Mouse (Mus musculus) urinary bladder, postnatal 4 days (tissue): ENCODE data around the gene Fscb.

Experiments
- DNase-seq, 2 experiments: peaks; one replicate each; pipeline ENCODE4 v3.0.0; 2021 to 2022; ENCODE audit warnings: low spot score in 2 of 2

The Fscb gene

DNA sequence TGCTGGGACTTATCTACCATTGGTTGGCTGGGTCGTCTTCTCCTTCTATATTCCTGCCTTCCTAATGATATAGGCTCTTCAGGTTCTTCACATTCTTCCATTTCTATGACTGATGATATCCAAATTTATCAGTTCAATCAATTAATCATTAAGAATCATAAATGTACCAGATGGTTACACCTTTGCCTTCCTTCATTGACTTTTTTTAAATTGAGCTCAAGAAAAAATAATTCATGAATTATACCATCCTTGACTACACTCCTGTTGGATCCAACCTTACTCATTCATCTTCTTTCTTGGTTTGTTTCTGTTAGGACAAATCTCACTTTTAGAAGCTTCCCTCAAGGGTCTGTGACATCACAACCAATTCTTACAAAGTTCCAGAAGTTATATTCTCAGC is at the start of gene Fscb:
Fscb (minus strand) TSS at position 101 of the 400 bp plus-strand sequence.
- no peak for DNase-seq

DNA sequence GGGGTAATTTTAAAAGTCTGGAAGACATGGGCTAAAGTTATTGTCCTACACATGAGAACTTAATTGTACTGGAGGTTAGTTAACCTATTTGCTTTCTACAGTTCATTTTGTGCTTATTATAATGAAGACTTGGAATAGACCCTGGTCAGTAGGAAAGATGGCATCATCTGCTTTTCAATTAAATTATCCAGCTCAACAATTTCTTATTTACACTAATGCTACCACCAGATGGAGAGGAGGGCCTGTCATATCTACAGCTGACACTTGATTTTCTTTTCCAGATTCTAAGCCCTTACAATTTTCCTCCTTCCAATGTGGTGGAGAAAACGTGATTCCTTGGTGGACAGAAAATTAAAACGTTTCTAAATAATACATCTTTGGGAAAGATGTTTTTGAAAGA is 42.3 kb upstream of the Fscb start:
- no peak for DNase-seq

DNA sequence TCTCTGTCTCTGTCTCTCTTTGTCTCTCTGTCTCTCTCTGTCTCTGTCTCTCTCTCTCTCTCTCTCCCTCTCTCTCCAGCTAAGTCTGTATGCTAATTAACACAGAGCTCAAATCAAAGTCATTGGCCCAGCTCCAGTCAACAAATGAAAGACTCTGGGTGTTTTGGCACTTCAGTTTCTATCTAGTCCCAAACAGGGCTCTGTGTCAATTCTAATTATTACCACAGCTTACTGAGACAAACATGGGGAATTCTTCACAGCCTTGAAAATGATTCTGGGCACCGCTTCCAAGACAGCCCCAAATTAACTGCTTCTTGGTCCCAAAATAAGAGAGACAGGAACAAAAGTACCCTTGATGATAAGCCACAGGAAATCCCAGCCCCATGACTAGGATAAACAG is 38.9 kb upstream of the Fscb start:
- no peak for DNase-seq

DNA sequence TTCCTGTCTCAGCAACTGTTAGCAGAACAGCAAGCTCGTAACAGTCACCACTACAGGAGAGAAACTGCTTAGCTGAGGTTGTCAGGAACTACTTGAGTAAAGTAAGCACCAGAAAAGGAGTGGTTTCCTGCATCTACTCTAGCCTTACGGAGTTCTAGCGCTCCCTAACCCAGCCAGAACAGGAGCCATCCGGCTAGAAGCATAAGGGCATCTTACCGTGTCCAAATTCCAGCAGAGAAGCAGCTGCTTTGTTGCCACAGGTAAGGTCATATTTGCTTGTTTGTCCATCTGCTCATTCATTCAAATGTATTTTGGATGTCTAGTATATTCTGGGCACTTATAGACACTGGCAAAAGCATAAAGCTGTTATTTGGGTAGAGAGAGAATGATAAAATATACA is 23.2 kb upstream of the Fscb start:
- DNase-seq, result no peak

DNA sequence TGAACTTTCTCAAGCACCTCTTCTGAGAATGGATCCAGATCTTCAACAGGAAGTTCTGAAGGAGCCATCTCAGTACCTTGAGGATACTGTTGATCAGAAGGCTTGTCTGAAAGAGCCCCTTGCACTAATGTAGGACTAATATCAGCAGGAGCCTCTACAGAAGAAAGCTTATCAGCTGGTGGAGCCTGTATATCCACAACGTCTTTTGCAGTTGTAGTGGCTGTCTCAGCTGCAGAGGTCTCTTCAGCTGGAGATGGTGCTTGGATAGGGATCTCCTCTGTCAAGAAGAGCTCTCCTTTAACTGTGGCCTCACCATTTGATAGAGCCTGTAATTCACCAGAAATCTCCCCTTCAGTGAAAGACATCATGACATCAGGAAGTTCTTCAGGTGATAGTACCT is 875 bp downstream of the Fscb start:
- DNase-seq, result no peak

DNA sequence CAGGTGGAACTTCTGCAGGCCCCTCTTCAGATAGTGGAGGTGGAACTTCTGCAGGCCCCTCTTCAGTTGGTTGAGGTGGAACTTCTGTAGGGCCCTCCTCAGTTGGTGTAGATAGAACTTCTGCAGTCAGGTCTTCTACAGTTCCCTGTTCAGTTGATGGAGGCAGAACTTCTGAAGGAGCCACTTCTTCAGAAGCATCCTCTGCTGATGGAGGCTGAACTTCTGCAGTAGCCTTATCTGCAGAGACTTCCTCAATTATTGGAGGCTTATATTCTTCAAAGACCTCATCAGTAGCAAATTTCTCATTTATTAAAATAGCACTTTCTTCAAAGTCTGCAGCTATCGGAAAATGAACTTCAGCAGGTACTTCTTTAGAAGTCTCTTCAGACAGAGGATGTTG is 1.4 kb downstream of the Fscb start:
- no peak for DNase-seq

DNA sequence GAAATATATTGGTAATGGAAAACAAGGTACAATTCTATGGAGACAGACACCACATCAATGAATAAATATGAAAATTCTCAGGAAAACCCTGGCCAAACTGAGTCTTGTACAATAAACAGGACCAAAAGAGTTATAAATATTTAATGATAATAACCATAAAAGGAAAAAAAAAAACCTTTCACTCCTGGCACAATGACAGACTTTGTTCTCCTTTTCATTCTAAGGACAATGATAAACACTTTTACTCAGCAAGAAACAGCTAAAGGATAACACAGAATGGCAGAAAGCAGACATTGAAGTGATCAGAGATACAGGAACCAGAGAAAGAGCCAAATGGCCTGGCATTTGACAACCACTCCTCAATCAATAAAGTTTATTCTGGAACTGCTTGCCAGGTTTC is 19.3 kb downstream of the Fscb start:
- DNase-seq, result no peak

DNA sequence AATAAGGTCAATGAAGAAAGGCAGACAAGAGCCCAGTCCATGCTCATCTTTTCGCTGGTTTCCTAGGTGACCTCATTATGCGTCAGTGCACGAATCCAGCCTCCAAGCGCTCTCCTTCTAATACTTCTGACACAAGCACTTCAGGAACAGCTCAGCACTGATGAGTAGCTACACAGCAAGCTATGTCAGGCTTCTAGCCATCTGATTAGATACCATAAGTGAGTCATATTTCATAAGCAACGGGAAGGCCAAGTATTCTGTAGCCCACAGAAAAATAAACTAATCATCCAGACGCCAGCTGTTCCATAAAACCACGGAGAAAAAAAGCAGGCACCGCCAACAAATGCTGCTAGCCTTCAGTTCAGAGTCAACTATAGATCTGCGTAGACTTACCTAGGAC is 24.6 kb downstream of the Fscb start:
- no peak for DNase-seq

DNA sequence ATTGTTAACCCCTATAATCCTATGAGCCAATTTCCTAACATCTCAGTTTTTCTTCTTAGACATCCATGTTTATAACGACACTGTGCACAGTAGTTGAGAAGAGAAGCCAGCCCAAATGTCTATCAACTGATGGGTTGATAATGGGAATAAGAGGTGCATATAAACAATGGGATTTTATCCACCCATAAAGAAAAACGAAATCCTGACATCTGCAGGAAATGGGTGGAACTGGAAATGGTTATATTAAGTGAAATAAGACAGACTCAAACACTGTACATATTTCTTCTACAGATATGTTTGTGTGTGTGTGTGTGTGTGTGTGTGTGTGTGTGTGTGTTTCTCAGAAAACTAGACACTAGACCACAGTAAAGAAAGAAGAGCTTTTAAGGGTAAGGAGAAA is 37.8 kb downstream of the Fscb start:
- no peak for DNase-seq
